Mouse (Mus musculus): ENCODE measurements around the gene Rai1.
A peak's percentile ranks its signal among the peaks of the same experiment; 100 is the strongest.

The Rai1 gene

GRCm38 (mm10) chr11:60164450-60164849, 59.6 kb downstream of the Rai1 start:
- no peak for DNase-seq

GRCm38 (mm10) chr11:60165076-60165475, 60.3 kb downstream of the Rai1 start:
- no peak for DNase-seq

- no peak for DNase-seq
Observed at GRCm38 (mm10) chr11:60168780-60169179, 64.0 kb downstream of the Rai1 start.

- DNase-seq, result no peak
Observed at GRCm38 (mm10) chr11:60172074-60172473, 67.3 kb downstream of the Rai1 start.

- no peak for DNase-seq
Observed at GRCm38 (mm10) chr11:60173606-60174184, 68.9 kb downstream of the Rai1 start.

- DNase-seq, result peak; percentile 47
Observed at GRCm38 (mm10) chr11:60175371-60176181, 70.8 kb downstream of the Rai1 start.

GRCm38 (mm10) chr11:60176182-60176974, 71.6 kb downstream of the Rai1 start:
- DNase-seq, result peak; percentile 71

GRCm38 (mm10) chr11:60176975-60177657, 72.3 kb downstream of the Rai1 start:
- DNase-seq, result peak; percentile 46

- no peak for DNase-seq
Observed at GRCm38 (mm10) chr11:60178005-60178404, 73.2 kb downstream of the Rai1 start.

GRCm38 (mm10) chr11:60178506-60178905, 73.7 kb downstream of the Rai1 start:
- DNase-seq, result no peak

GRCm38 (mm10) chr11:60182116-60182670, 77.4 kb downstream of the Rai1 start:
- DNase-seq, result no peak

GRCm38 (mm10) chr11:60182741-60183140, 77.9 kb downstream of the Rai1 start:
- no peak for DNase-seq

- DNase-seq, result peak; percentile 41
Observed at GRCm38 (mm10) chr11:60184346-60185325, 79.8 kb downstream of the Rai1 start.

- DNase-seq, result peak; percentile 47
Observed at GRCm38 (mm10) chr11:60185396-60186231, 80.8 kb downstream of the Rai1 start.

GRCm38 (mm10) chr11:60187070-60187469, 82.3 kb downstream of the Rai1 start:
- no peak for DNase-seq

- peak; percentile 42 for DNase-seq
Observed at GRCm38 (mm10) chr11:60188275-60188853, 83.6 kb downstream of the Rai1 start.

- peak; percentile 6 for DNase-seq
Observed at GRCm38 (mm10) chr11:60189501-60190040, 84.8 kb downstream of the Rai1 start.

GRCm38 (mm10) chr11:60190055-60190641, 85.3 kb downstream of the Rai1 start:
- DNase-seq, result peak; percentile 1

- DNase-seq, result peak; percentile 2
Observed at GRCm38 (mm10) chr11:60192534-60192933, 87.7 kb downstream of the Rai1 start.
